Mouse (Mus musculus) forebrain, postnatal 0 days (tissue): ENCODE results near the gene Ncf4. TPM values are rescaled to one million over a fixed set of nuclear protein-coding genes. Genes with fewer than 3 reads are reported as not detected.

ENCODE experiments used
- ATAC-seq: fragments of 200-750 bp; cut with Nextera tagmentation; 2 replicates; pipeline ENCODE4 v1.8.0; 2017; ENCODE audit warnings: mild to moderate bottlenecking, moderate library complexity
- DNase-seq: peaks from one replicate; pipeline ENCODE4 v3.0.0-alpha.2; 2015
- H3K27ac ChIP-seq: fragments of 300-500 bp; sonication (generic); 2 replicates; pipeline ENCODE4 v1.5.1; 2014; ENCODE audit warnings: low read depth, mild to moderate bottlenecking, antibody characterized with exemption, low read length, moderate library complexity, mixed read lengths
- H3K27me3 ChIP-seq: fragments of 300-500 bp; sonication (generic); 2 replicates; pipeline ENCODE4 v1.6.1; 2014; ENCODE audit warnings: mild to moderate bottlenecking, low read length, mixed read lengths; ENCODE audit not compliant: insufficient read depth
- H3K36me3 ChIP-seq: fragments of 300-500 bp; sonication (generic); 2 replicates; pipeline ENCODE4 v1.6.1; 2014; ENCODE audit warnings: mild to moderate bottlenecking, moderate library complexity; ENCODE audit not compliant: insufficient read depth
- H3K4me1 ChIP-seq: fragments of 300-500 bp; sonication (generic); 2 replicates; pipeline ENCODE4 v1.6.1; 2014; ENCODE audit warnings: antibody characterized with exemption; ENCODE audit not compliant: insufficient read depth
- H3K4me2 ChIP-seq: fragments of 300-500 bp; sonication (generic); 2 replicates; pipeline ENCODE4 v1.6.1; 2014; ENCODE audit warnings: low read depth, mild to moderate bottlenecking, moderate library complexity
- H3K4me3 ChIP-seq: fragments of 300-500 bp; sonication (generic); 2 replicates; pipeline ENCODE4 v1.5.1; 2014; ENCODE audit warnings: low read depth, low read length, mixed read lengths
- H3K9ac ChIP-seq: fragments of 300-500 bp; sonication (generic); 2 replicates; pipeline ENCODE4 v1.6.1; 2014; ENCODE audit warnings: mild to moderate bottlenecking
- H3K9me3 ChIP-seq: fragments of 300-500 bp; sonication (generic); 2 replicates; pipeline ENCODE4 v1.6.1; 2016; ENCODE audit warnings: low read length
- CTCF ChIP-seq: sonication (generic); IDR thresholded peaks from 2 replicates; pipeline ENCODE4 v1.5.1; 2016; ENCODE audit warnings: antibody characterized with exemption, control low read depth, low read depth
- WGBS: fragments of 180-500 bp; shearing (Covaris S2); extraction: QIAGEN DNeasy Blood & Tissue Kit; methylation state at CpG from one replicate; pipeline ENCODE4 v1.1.7; 2014; 5-methylcytosine and 5-hydroxymethylcytosine counted together
- microRNA-seq, 2 experiments: library from miRNA; unstranded; fragments of <30 nt; microRNA quantifications; one replicate each; pipeline ENCODE4; 2016
- polyA plus RNA-seq: library from polyadenylated mRNA; unstranded; fragments of >200 nt; fragmentation: Nextera tagmentation; extraction: Ambion mirVana; gene quantifications from 2 replicates; pipeline ENCODE4 v1.2.1, GENCODE M21; 2015
- total RNA-seq: library from RNA; depleted of rRNA; stranded (reverse); fragments of >200 nt; gene quantifications from 2 replicates; pipeline ENCODE4 v1.2.3, GENCODE M21; 2014; rRNA removed

The Ncf4 gene
- total and polyA plus RNA-seq, 2 experiments from 2014 or later: 0.86 to 2.0 TPM

GRCm38 (mm10) chr15:78310971-78311370, 66.4 kb downstream of the Ncf4 start:
- H3K4me1 ChIP-seq: no peaks in the 10 kb centered on the region
- no peak overlapping the region for H3K9ac ChIP-seq
- no peak overlapping the region for H3K4me2 ChIP-seq
- no peaks in the 10 kb centered on the region for H3K36me3 ChIP-seq
- DNase-seq (no peak), ATAC-seq (no peak)
- no peaks in the 10 kb centered on the region for H3K9me3 ChIP-seq
- no peaks in the 10 kb centered on the region for H3K27me3 ChIP-seq
- no peak overlapping the region for H3K27ac ChIP-seq
- 82% methylated on average over 4 of the region's 4 CpGs for WGBS
- TF ChIP-seq CTCF: no peak
- H3K4me3 ChIP-seq: no peak overlapping the region

Small RNAs within 50 kb of the gene (microRNA-seq; reads per million reads assigned to microRNA genes)
- 0 reads per million in 2 experiments for gene Mir7676-1

Other genes starting within 250 kb of the Ncf4 start
- gene Cacng2, start 124.8 kb upstream of the Ncf4 start, total RNA-seq: 9.8 and 13.6 TPM in 2 replicates
- 6.8 and 10.1 TPM in 2 replicates for gene Cacng2, start 124.8 kb upstream of the Ncf4 start, polyA plus RNA-seq
- 41.2 and 43.1 TPM in 2 replicates for gene Ift27, start 70.7 kb upstream of the Ncf4 start, total RNA-seq
- gene Ift27, start 70.7 kb upstream of the Ncf4 start, polyA plus RNA-seq: 134 and 145 TPM in 2 replicates
- gene Pvalb, start 38.4 kb upstream of the Ncf4 start, total RNA-seq: 0.33 and 0.77 TPM in 2 replicates
- 1.8 and 2.8 TPM in 2 replicates for gene Pvalb, start 38.4 kb upstream of the Ncf4 start, polyA plus RNA-seq
- gene Csf2rb2, start 60.9 kb downstream of the Ncf4 start, total RNA-seq: 0.43 and 1.2 TPM in 2 replicates
- 0.13 and 0.16 TPM in 2 replicates for gene Csf2rb2, start 60.9 kb downstream of the Ncf4 start, polyA plus RNA-seq
- 0.77 and 1.00 TPM in 2 replicates for gene Csf2rb, start 81.0 kb downstream of the Ncf4 start, total RNA-seq
- gene Csf2rb, start 81.0 kb downstream of the Ncf4 start, polyA plus RNA-seq: 0.62 and 0.74 TPM in 2 replicates
- gene Tex33, start 151.1 kb downstream of the Ncf4 start, total RNA-seq: not detected in 2 replicates
- gene Tex33, start 151.1 kb downstream of the Ncf4 start, polyA plus RNA-seq: not detected in 2 replicates
- 36.6 and 37.7 TPM in 2 replicates for gene Tst, start 161.1 kb downstream of the Ncf4 start, total RNA-seq
- gene Tst, start 161.1 kb downstream of the Ncf4 start, polyA plus RNA-seq: 37.3 and 40.1 TPM in 2 replicates
- 85.9 and 92.5 TPM in 2 replicates for gene Mpst, start 161.6 kb downstream of the Ncf4 start, total RNA-seq
- 3.3 and 3.5 TPM in 2 replicates for gene Mpst, start 161.6 kb downstream of the Ncf4 start, polyA plus RNA-seq
- 148 and 153 TPM in 2 replicates for gene Kctd17, start 183.8 kb downstream of the Ncf4 start, total RNA-seq
- gene Kctd17, start 183.8 kb downstream of the Ncf4 start, polyA plus RNA-seq: 146 and 152 TPM in 2 replicates
- 0.19 TPM in 1 of 2 replicates, not detected in the other for gene Tmprss6, start 223.8 kb downstream of the Ncf4 start, total RNA-seq
- gene Tmprss6, start 223.8 kb downstream of the Ncf4 start, polyA plus RNA-seq: 0.07 and 0.08 TPM in 2 replicates